21 mouse cellular contexts compared by ENCODE assay signal in genomic region chr9:86514390-86514789, GRCm38 (mm10). TPM values are rescaled to one million over a fixed set of nuclear protein-coding genes. Genes with fewer than 3 reads are reported as not detected.
DNase-seq lines count a peak whose midpoint lies in the region; TF ChIP-seq lines count a peak whose summit lies in the region.
"Had no signal": no experiment of that assay in that cellular context is flagged by ENCODE, and none has a peak within 500 bp of the region (broad histone marks: within the 10 kb centered on the region; RNA-seq: fewer than 3 reads in every experiment).

No protein-coding gene starts in this region.

- H3K4me1 ChIP-seq in heart, adult 2 months (ENCODE audit: control insufficient read depth, insufficient read depth, low read length): no peaks in the 10 kb centered on the region
- H3K4me1 ChIP-seq: embryonic facial prominence, embryonic 10.5 days; embryonic facial prominence, embryonic 12.5 days; forebrain, embryonic 13.5 days; forebrain, embryonic 15.5 days had no signal

- no peaks in the 10 kb centered on the region for H3K27me3 ChIP-seq in heart, adult 2 months (ENCODE audit: control insufficient read depth, insufficient read depth, low read length)
- H3K27me3 ChIP-seq: CH12.LX; embryonic facial prominence, embryonic 12.5 days; forebrain, embryonic 13.5 days; forebrain, embryonic 15.5 days; Patski had no signal

- TF ChIP-seq EP300 in heart, adult 2 months (IDR thresholded peaks at IDR 0.05; ENCODE audit: insufficient read depth, low read depth, low read length): no peak

- H3K36me3 ChIP-seq in heart, adult 2 months (ENCODE audit: control insufficient read depth, insufficient read depth, low read length): peaks cover 2% of the 10 kb centered on the region

- WGBS in heart, adult 2 months: 71% methylated on average over 3 of the region's 3 CpGs

- intact Hi-C loops in gastrocnemius, postnatal 36 days (cut with DNase I): no loop called here
- intact Hi-C loops in heart, adult 2 months (cut with DNase I): no loop called here

- no peak overlapping the region for H3K27ac ChIP-seq in heart, adult 2 months
- H3K27ac ChIP-seq in layer of hippocampus, adult 2 months: 0 out of 2 replicates have a peak overlapping the region, but pooled peaks have one; percentile 5
- H3K27ac ChIP-seq: embryonic facial prominence, embryonic 10.5 days; embryonic facial prominence, embryonic 12.5 days; forebrain, embryonic 13.5 days; forebrain, embryonic 15.5 days had no signal

- no peak overlapping the region for H3K4me3 ChIP-seq in heart, adult 2 months
- H3K4me3 ChIP-seq in layer of hippocampus, adult 2 months: no peak overlapping the region
- H3K4me3 ChIP-seq: embryonic facial prominence, embryonic 10.5 days; embryonic facial prominence, embryonic 12.5 days; forebrain, embryonic 13.5 days; forebrain, embryonic 15.5 days had no signal

- H3K79me2 ChIP-seq in heart, adult 2 months (replicated peaks; ENCODE audit: control insufficient read depth, insufficient read depth, low read length): no peaks in the 10 kb centered on the region

- no peak for TF ChIP-seq CTCF in heart, adult 2 months (IDR thresholded peaks at IDR 0.05)
- no peak for TF ChIP-seq CTCF in layer of hippocampus, adult 2 months (conservative IDR thresholded peaks at IDR 0.05)

- no peak for TF ChIP-seq POLR2A in heart, adult 2 months (IDR thresholded peaks at IDR 0.05; ENCODE audit: insufficient read depth, low read depth, low read length)

- DNase-seq in gastrocnemius, adult 18-20 months (ENCODE audit: low spot score): peak; percentile 17
- DNase-seq in gastrocnemius, postnatal 36 days: no peak
- DNase-seq in heart, adult 8-10 months (ENCODE audit: low spot score): peak; percentile 4
- no peak for DNase-seq in heart, adult 2 months
- DNase-seq in layer of hippocampus, adult 2 months (ENCODE audit: low spot score in 2 of 2): no peak
- no peak for DNase-seq in layer of hippocampus, postnatal 14 days (ENCODE audit: low spot score in 2 of 2)
- DNase-seq: adrenal gland, adult 8-10 months; adrenal gland, postnatal 14 days; adrenal gland, postnatal 36 days; B cell, adult 2 months; cerebellum, adult 11-12 months; cerebellum, adult 2 months; cerebellum, adult 9-10 months; cerebellum, postnatal 10 days; cerebellum, postnatal 25 days had no signal

- H3K9ac ChIP-seq in heart, adult 2 months (ENCODE audit: low read depth, low read length): no peak overlapping the region
- H3K9ac ChIP-seq: embryonic facial prominence, embryonic 12.5 days; forebrain, embryonic 13.5 days; forebrain, embryonic 15.5 days had no signal

RNA-seq across cellular contexts. Expression of gene Dop1a, which starts 47.4 kb away (rescaled TPM):
- total RNA-seq in gastrocnemius, adult 18-20 months (2021): 10 to 100 TPM in 1 of 2 experiments, 1 to 10 TPM in 1; 9.8 to 10.3 TPM
- total RNA-seq in gastrocnemius, postnatal 36 days (2021): 10 to 100 TPM in 1 of 2 experiments, 1 to 10 TPM in 1; 9.1 to 10.1 TPM
- total RNA-seq in heart, adult 8-10 months (2022): 10 to 100 TPM; 15.6 to 20.0 (median 18.1) TPM
- 10 to 100 TPM; 16.2 to 17.9 TPM for total RNA-seq in heart, adult 2 months (2021)
- polyA plus RNA-seq in heart, adult 2 months (2012; rRNA removed): 9.1 and 10.5 TPM in 2 replicates
- 10 to 100 TPM; 60.3 to 63.1 TPM for total RNA-seq in layer of hippocampus, adult 2 months (2021)
- total RNA-seq in layer of hippocampus, postnatal 14 days (2021): 10 to 100 TPM; 51.0 to 58.8 TPM

RNA-seq across cellular contexts. Expression of gene Ube2cbp, which starts 49.6 kb away (rescaled TPM):
- total RNA-seq in gastrocnemius, adult 18-20 months (2021): 1 to 10 TPM; 4.3 to 4.5 TPM
- 1 to 10 TPM; 2.6 to 2.8 TPM for total RNA-seq in gastrocnemius, postnatal 36 days (2021)
- 1 to 10 TPM; 1.8 to 2.5 (median 2.3) TPM for total RNA-seq in heart, adult 8-10 months (2022)
- 1 to 10 TPM in 1 of 2 experiments, under 1 TPM in 1; 0.84 to 1.5 TPM for total RNA-seq in heart, adult 2 months (2021)
- polyA plus RNA-seq in heart, adult 2 months (2012; rRNA removed): 0.64 and 1.1 TPM in 2 replicates
- 1 to 10 TPM; 3.5 to 4.0 TPM for total RNA-seq in layer of hippocampus, adult 2 months (2021)
- 1 to 10 TPM; 2.9 to 4.3 TPM for total RNA-seq in layer of hippocampus, postnatal 14 days (2021)

RNA-seq across cellular contexts. Expression of gene Pgm3, which starts 57.3 kb away (rescaled TPM):
- 1 to 10 TPM; 3.3 to 4.6 TPM for total RNA-seq in gastrocnemius, adult 18-20 months (2021)
- 1 to 10 TPM; 3.3 to 4.1 TPM for total RNA-seq in gastrocnemius, postnatal 36 days (2021)
- total RNA-seq in heart, adult 8-10 months (2022): 1 to 10 TPM; 5.9 to 8.5 (median 7.0) TPM
- total RNA-seq in heart, adult 2 months (2021): 1 to 10 TPM; 6.2 to 6.5 TPM
- polyA plus RNA-seq in heart, adult 2 months (2012; rRNA removed): 3.2 and 5.0 TPM in 2 replicates
- 10 to 100 TPM; 14.6 to 15.6 TPM for total RNA-seq in layer of hippocampus, adult 2 months (2021)
- 10 to 100 TPM; 18.1 to 18.8 TPM for total RNA-seq in layer of hippocampus, postnatal 14 days (2021)

RNA-seq across cellular contexts. Expression of gene Rwdd2a, which starts 57.4 kb away (rescaled TPM):
- total RNA-seq in gastrocnemius, adult 18-20 months (2021): under 1 TPM; 0.28 to 0.34 TPM
- total RNA-seq in gastrocnemius, postnatal 36 days (2021): under 1 TPM in 1 of 2 experiments, not detected in 1; 0.32 TPM
- total RNA-seq in heart, adult 8-10 months (2022): under 1 TPM; 0.57 to 0.97 (median 0.64) TPM
- under 1 TPM; 0.27 to 0.47 TPM for total RNA-seq in heart, adult 2 months (2021)
- 0.64 and 0.86 TPM in 2 replicates for polyA plus RNA-seq in heart, adult 2 months (2012; rRNA removed)
- total RNA-seq in layer of hippocampus, adult 2 months (2021): 10 to 100 TPM; 28.2 TPM
- total RNA-seq in layer of hippocampus, postnatal 14 days (2021): 10 to 100 TPM; 32.3 to 35.7 TPM

Comparison
In these comparisons a context has a peak if more than half of its experiments do, and no peak if none do; other contexts are left out.
1. DNase-seq: peak in gastrocnemius, adult 18-20 months (single experiment) and heart, adult 8-10 months (single experiment); none in gastrocnemius, postnatal 36 days (0 of 2), heart, adult 2 months (0 of 2), layer of hippocampus, adult 2 months (0 of 2) and layer of hippocampus, postnatal 14 days (0 of 2).